ENCODE assay signal across 21 mouse cellular contexts in the genomic region with DNA sequence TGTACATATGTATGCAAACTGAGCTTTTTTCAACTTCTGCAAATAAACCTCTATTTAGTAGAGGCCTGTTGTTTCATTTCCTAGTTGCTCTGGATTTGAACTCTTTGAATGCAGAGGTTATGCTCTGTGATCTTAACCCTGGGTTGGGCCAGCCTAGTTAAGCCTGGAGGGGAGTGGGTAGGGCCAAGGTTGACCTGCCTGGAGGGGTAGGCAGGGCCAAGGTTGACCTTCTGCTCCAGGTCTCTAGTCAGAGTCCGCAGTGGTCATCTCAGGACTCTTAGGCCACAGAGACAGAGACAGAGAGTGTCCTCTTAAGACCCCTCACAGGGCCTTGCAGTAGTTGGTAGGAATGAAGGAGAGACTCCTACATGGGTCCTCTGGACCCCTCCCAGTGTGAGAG. TPM values are rescaled to one million over a fixed set of nuclear protein-coding genes. Genes with fewer than 3 reads are reported as not detected.
"Had no signal": no experiment of that assay in that cellular context is flagged by ENCODE, and none has a peak within 500 bp of the region (broad histone marks: within the 10 kb centered on the region; RNA-seq: fewer than 3 reads in every experiment).

No protein-coding gene starts in this region.

- H3K4me3 ChIP-seq: limb, embryonic 12.5 days; limb, embryonic 15.5 days had no signal

- H3K4me1 ChIP-seq: limb, embryonic 12.5 days had no signal

- H3K4me2 ChIP-seq: limb, embryonic 12.5 days; limb, embryonic 15.5 days; liver, embryonic 11.5 days; lung, embryonic 14.5 days; midbrain, embryonic 11.5 days had no signal

- ATAC-seq: inflammation-experienced regulatory T-cells, adult 6 months; liver, postnatal 0 days; lung, postnatal 0 days had no signal

- H3K9ac ChIP-seq: limb, embryonic 12.5 days; limb, embryonic 15.5 days; liver, embryonic 14.5 days; liver, postnatal 0 days; lung, embryonic 14.5 days had no signal

- H3K27me3 ChIP-seq: limb, embryonic 12.5 days; limb, embryonic 15.5 days had no signal

- DNase-seq: left cerebral cortex, postnatal 4 days; liver, postnatal 0 days; lung, embryonic 14.5 days; midbrain, embryonic 14.5 days; thymus, adult 18-20 months; thymus, postnatal 14 days; thymus, postnatal 4 days had no signal

- H3K9me3 ChIP-seq: limb, embryonic 12.5 days; limb, embryonic 15.5 days had no signal

- H3K27ac ChIP-seq: kidney, postnatal 0 days; limb, embryonic 12.5 days; limb, embryonic 15.5 days; liver, embryonic 14.5 days; macrophage had no signal

RNA-seq across cellular contexts. Expression of gene Myl3, which starts 30.1 kb away (rescaled TPM):
- total RNA-seq: layer of hippocampus, adult 18-20 months; layer of hippocampus, postnatal 14 days; megakaryocyte-erythroid progenitor cell, adult 5-6 weeks; midbrain, postnatal 0 days had no signal
- polyA plus RNA-seq: inflammation-experienced regulatory T-cells, adult 6 months; macrophage; midbrain, postnatal 0 days; small intestine, adult 2 months had no signal

RNA-seq across cellular contexts. Expression of gene Pth1r, which starts 35.4 kb away (rescaled TPM):
- total RNA-seq: megakaryocyte-erythroid progenitor cell, adult 5-6 weeks had no signal
- polyA plus RNA-seq: inflammation-experienced regulatory T-cells, adult 6 months had no signal
